Mouse (Mus musculus): Measurements from ENCODE around the gene Atp2a3. TPM values are rescaled to one million over a fixed set of nuclear protein-coding genes. Genes with fewer than 3 reads are reported as not detected.

Atp2a3 gene
- 280 TPM for polyA plus RNA-seq (2017; shearing (Covaris generic))

DNA sequence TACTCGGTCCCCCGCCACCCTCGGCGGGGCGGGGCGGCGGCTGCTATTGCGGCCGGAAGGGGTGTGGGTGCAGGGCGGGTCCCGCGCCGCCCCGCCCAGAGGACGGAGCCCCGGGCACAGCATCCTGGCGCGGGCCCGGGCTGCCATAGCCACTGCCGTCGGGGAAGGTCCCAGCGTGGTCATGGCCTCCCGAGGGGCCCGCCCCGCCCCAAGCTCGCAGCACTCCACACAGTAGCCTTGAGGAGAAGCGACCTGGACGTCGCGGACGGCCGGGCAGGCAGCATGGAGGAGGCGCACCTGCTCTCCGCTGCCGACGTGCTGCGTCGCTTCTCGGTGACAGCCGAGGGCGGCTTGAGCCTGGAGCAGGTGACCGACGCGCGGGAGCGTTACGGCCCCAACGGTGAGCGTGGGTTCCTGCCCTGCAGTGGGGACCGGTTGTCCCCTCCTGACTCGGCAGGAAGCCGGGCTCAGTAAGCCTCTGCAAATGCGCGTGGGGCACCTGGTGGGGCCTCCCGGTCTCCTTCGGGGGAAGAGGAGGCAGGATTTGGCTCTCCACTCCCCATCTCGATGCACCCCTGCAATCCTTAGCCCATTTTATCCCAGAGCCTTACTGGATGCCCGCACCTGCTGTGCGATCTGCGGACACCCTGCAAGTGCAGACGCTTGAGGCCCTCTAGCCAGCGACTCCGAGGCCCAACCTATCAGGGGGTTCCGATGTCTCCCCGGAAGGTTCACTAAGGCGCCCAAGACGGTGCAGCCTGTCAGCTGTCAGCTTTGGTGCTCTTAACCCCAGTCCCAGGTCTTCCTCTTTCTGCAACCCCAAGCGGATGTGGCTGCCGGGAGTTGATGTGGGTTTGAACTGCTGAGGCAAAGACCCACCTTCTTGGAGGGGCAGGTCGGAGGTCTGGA lies at the start of gene Atp2a3:
TSS of gene Atp2a3 (plus strand) at position 98 of the 909 bp plus-strand sequence.

DNA sequence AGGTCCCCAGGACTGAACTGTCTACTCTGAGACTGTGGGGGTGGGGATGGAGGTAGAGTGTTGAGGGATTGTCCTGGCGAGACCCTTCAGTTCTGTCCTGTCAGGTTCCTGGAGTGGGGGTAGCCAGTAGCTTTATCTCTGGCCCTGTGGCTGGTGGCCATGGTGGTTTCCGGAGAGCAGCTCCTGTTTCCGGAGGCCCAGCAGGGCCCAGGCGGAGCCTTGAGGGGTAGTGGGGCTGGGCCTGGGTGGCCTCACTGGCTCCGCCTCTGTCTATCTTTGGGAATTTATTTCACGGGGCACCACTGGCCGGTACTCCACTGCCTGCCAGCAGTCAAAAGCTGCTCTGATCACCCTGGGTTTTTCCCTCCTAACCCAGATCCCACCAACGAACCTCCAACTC lies 37.8 kb downstream of the Atp2a3 start, which contains the start of gene P2rx1:
TSS of gene P2rx1 (plus strand) at position 333 of the 400 bp plus-strand sequence.

DNA sequence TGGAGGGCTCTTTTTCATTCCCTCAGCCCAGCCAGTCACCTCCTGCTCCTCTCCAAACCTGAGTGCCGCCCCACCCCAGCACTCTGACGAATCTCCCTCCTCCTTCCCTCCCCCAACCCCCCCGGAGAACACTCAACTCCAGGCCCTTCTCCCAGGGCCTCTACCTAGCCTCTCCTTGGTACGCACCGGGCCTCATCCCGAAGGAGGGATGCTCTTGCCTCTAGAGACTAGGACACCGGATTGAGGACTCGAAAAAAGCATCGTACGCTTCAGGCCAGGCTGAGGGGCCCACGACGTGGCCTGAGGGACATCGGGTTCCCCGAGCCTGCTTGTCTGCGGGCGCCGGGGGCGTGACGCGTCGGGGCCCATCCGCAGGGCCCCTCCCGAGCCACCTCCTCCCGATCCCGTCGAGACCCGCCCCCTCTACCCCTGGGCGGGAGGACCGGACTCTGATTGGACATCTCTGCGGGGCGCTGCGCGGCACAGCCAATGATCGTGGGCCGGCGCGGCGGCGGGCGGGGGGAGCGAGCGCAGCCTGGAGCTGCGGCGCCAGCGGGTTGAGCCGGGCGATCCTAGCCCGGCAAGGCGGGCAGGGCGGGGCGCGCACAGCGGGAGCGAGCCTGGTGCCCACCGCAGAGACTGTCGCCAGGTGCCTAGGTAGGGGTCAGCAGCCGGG lies 57.6 kb downstream of the Atp2a3 start, which contains the start of gene Camkk1:
TSS of gene Camkk1 (plus strand) at position 538 of the 676 bp plus-strand sequence.

Other genes starting within 250 kb of the Atp2a3 start
- gene Cyb5d2, start 165.0 kb upstream of the Atp2a3 start, polyA plus RNA-seq (2017; shearing (Covaris generic)), result 2.6 TPM
- gene Zzef1, start 164.9 kb upstream of the Atp2a3 start, polyA plus RNA-seq (2017; shearing (Covaris generic)), result 37.8 TPM
- gene P2rx1, start 37.9 kb downstream of the Atp2a3 start, polyA plus RNA-seq (2017; shearing (Covaris generic)), result 0.15 TPM
- 6.6 TPM for gene Camkk1, start 57.8 kb downstream of the Atp2a3 start, polyA plus RNA-seq (2017; shearing (Covaris generic))
- 14.2 TPM for gene Ncbp3, start 86.6 kb downstream of the Atp2a3 start, polyA plus RNA-seq (2017; shearing (Covaris generic))
- 0.41 TPM for gene Itgae, start 129.4 kb downstream of the Atp2a3 start, polyA plus RNA-seq (2017; shearing (Covaris generic))
- 2.8 TPM for gene Haspin, start 177.1 kb downstream of the Atp2a3 start, polyA plus RNA-seq (2017; shearing (Covaris generic))
- not detected for gene P2rx5, start 199.3 kb downstream of the Atp2a3 start, polyA plus RNA-seq (2017; shearing (Covaris generic))
- 101 TPM for gene Emc6, start 215.9 kb downstream of the Atp2a3 start, polyA plus RNA-seq (2017; shearing (Covaris generic))
- 20.2 TPM for gene Tax1bp3, start 215.9 kb downstream of the Atp2a3 start, polyA plus RNA-seq (2017; shearing (Covaris generic))
- gene Ctns, start 237.9 kb downstream of the Atp2a3 start, polyA plus RNA-seq (2017; shearing (Covaris generic)), result 16.6 TPM
- gene Shpk, start 238.3 kb downstream of the Atp2a3 start, polyA plus RNA-seq (2017; shearing (Covaris generic)), result 7.3 TPM

Data from naive thymus-derived CD4-positive, alpha-beta T cell, adult 5 months (primary cell).